Mouse (Mus musculus) G1E (cell line): ENCODE measurements around the gene Fa2h.

ENCODE experiments used
- CTCF ChIP-seq: IDR thresholded peaks from 2 replicates; pipeline ENCODE4 v1.5.1; 2012; ENCODE audit warnings: low read depth, low read length, inconsistent platforms, mixed read lengths
- GATA1 ChIP-seq: IDR thresholded peaks from 2 replicates; pipeline ENCODE4 v1.6.1; 2012; ENCODE audit warnings: borderline replicate concordance, low read length, inconsistent platforms, mixed read lengths
- POLR2AphosphoS5 ChIP-seq: IDR thresholded peaks from 2 replicates; pipeline ENCODE4 v1.6.1; 2012; ENCODE audit warnings: low read depth, low read length, inconsistent platforms; ENCODE audit not compliant: insufficient replicate concordance

DNA sequence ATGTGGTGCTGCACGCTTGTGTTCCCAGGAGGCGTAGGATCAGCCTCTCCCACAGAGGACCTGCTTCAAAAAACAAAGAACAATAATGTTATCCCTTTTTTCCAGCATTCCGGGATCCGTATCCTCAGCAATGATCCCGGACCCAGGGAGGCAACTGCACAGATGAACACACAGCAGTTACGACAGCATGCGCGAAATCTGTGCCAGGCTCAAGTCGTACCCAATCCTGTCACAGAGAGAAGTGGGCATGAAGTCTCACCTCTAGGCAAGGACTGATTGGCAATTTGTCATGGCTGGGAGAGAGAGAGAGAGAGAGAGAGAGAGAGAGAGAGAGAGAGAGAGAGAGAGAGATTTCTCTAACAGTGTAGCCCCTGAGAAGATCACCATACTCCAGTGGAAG is 31.0 kb upstream of the Fa2h start:
- TF ChIP-seq GATA1 = no peak
- TF ChIP-seq POLR2AphosphoS5 = no peak
- TF ChIP-seq CTCF = no peak
